Mouse (Mus musculus) regulatory T cell (primary cell): ENCODE measurements around the gene Pde6h.

Experiments used
- in situ Hi-C: fragments of 300-600 bp; cut with MboI, MseI; formaldehyde crosslinking; loops from one replicate; pipeline ENCODE4 v1.15.1; 2025; ENCODE audit warnings: high pct_unique_total_duplicates

The Pde6h gene

GRCm38 (mm10) chr6:136923532-136923931 lies at the start of gene Pde6h:
Pde6h (plus strand) TSS chr6:136923832.
- in situ Hi-C loops, result loop anchor here (5.0 kb wide), 1 partner anchor 66 kb away; the partner anchor contains the start of gene Art4

DNA sequence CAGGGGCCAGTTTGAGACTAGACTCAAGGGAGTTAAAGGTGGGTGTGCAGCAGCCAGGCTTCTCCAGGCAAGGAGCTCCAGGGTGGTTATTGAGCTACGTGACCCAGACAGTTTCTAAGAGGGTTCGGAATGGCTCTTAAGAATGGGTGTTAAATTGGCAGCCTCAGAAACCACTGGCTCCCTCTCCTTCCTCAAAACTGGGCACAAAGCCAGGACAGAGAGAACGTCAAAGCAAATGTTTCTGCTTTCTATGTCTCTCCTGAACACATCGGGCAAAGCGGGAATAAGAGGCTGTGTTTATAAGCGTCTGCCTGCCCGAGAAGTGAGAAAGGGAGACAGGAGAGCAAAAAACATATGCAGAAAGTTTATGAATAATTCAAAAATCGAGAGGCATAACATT lies 49.0 kb upstream of the Pde6h start:
- in situ Hi-C loops, result no loop called here

GRCm38 (mm10) chr6:136875670-136876069 lies 48.0 kb upstream of the Pde6h start, which contains the start of gene Mgp:
Mgp (minus strand) TSS chr6:136875823.
- in situ Hi-C loops, result no loop called here

DNA sequence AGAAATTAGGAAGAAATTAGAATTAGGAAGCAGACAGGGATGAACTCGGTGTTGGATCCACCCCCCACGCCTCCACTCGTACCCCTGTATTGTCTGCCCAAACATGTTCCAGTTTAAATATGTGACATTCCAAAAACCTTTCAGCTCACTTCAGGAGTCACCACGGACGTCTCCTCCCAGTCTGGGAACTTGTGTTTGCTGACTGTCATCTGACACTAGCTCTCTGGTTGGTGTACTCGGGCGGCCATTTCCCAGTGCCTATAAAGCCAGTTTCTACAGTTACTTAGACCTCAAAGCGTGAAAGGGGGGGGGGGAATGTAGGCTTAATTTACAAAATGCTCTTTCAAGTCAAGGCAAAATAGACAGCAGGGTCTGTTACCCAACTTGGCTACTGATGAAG lies 42.0 kb upstream of the Pde6h start:
- in situ Hi-C loops, result loop anchor here (10.0 kb wide), 1 partner anchor 687 kb away; no protein-coding TSS in a partner anchor

DNA sequence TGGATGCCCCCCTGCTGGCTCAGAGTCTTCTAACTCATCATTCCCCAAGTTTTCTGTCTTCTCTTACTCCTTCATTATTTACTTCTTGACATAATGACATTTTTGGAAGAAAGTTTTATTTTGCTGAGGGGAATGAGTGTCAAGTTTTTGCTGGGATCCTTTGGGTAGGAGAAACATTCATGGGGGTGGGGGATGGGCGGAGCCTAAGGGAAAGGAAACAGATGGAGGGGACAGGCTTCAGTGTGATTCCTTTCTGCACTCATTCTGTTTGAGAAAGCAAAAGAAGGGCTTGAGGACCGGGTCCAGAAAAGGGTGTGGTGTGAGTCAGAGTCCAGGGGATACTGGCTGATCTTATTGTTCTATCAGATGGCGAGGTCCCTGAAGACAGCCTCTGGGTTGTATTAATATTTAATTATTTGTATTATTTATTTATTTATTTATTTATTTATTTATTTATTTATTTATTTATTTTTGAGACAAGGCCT lies 40.2 kb upstream of the Pde6h start:
- in situ Hi-C loops, result loop anchor here (10.0 kb wide), 1 partner anchor 689 kb away; no protein-coding TSS in a partner anchor

DNA sequence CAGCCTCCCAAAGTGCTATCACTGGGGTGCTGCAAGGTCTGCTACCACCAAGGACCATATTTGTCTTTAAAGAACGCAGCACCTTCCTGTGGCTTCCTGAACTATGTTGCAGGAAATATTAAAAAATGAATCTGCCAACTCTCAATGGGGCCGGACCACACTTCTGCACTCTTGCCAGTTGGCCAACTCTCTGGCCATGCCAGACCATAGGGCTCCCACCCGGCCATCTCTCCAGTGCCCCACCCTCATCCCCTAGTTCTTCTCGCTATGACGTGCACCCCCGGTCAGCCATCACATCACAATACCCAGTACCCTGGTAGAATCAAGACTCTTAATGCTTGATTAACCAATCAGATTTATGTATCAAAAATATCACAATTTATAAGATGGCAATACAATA lies 39.7 kb upstream of the Pde6h start:
- in situ Hi-C loops, result loop anchor here (10.0 kb wide), 1 partner anchor 689 kb away; no protein-coding TSS in a partner anchor

- in situ Hi-C loops, result loop anchor here (10.0 kb wide), 1 partner anchor 690 kb away; no protein-coding TSS in a partner anchor
These were observed 38.9 kb upstream of the Pde6h start for GRCm38 (mm10) chr6:136884766-136885165.

GRCm38 (mm10) chr6:136887854-136888253 lies 35.8 kb upstream of the Pde6h start:
- in situ Hi-C loops, result loop anchor here (10.0 kb wide), 1 partner anchor 693 kb away; no protein-coding TSS in a partner anchor

- in situ Hi-C loops, result loop anchor here (10.0 kb wide), 1 partner anchor 694 kb away; no protein-coding TSS in a partner anchor
These were observed 34.6 kb upstream of the Pde6h start for GRCm38 (mm10) chr6:136889067-136889466.

GRCm38 (mm10) chr6:136889554-136889953 lies 34.1 kb upstream of the Pde6h start:
- in situ Hi-C loops, result loop anchor here (10.0 kb wide), 1 partner anchor 695 kb away; no protein-coding TSS in a partner anchor

DNA sequence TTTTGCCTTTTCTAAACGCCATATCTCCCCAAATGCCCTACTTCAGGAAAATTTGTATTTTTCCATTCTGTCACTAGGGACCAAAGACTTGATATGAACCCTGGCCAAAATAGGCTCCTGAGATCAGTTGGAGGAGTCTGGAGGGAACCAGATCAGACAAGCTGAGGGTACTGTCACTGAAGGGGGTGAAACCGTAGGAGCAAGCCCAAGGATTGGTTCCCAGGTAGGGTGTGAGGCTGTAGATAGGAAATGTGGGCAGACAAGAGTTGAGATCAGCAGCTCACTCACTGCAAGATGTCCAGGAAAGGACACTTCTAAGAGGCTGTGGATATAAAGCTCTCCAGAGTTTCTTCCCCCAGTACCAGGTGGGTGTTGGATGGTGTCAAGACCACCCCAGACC lies 31.6 kb upstream of the Pde6h start:
- in situ Hi-C loops, result no loop called here

GRCm38 (mm10) chr6:136894532-136895339 lies 28.9 kb upstream of the Pde6h start:
- in situ Hi-C loops, result no loop called here

- in situ Hi-C loops, result no loop called here
These were observed 25.8 kb upstream of the Pde6h start for GRCm38 (mm10) chr6:136897789-136898188.

DNA sequence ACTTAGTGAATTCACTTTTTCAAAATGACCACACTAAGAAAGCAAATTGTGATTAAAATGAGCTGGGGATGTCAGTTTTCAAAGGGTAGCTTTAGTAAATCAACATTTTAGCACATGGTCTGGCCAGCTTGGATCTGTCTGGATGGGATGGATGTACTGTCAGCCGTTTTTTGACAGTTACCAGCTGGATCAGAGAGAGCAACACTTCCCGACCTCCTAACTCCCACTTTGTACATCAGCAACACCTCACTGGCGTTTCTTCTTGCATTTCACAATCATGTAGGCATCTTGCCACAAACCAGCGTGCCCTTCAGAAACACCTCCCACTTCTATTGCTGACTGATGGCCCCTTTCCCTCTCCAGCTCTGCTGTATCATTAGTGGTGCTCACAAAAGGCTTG lies 25.4 kb upstream of the Pde6h start:
- in situ Hi-C loops, result no loop called here

- in situ Hi-C loops, result no loop called here
These were observed 24.7 kb upstream of the Pde6h start for GRCm38 (mm10) chr6:136898954-136899353.

DNA sequence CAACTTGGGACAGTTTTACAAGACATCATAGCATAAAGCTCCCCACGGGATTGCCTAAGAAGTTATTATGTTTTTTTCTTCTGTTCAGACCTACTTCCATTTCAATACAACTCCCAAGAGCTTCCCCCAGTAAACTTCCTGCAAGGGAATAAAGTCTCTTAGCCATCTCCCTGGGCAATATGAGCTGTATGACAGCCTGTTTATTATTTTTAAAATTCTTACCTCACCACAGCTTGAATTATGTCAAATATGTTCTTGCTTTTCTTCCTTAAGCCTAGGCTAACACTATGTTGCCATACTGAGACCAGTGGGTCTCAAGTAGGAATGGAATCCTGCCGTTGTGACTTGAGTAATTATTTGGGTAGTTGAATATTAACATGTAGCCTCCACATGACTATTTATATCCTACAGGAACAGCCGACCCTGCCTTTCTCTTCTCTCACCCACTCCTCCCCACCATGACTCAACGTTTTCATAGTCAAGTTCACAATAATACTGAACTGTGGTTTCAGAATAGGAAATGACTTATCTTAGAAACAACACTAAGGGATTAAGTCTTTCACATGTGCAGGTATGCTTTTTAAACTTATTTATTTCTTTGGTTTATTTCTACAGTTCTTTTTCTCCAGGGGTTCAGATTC lies 23.1 kb upstream of the Pde6h start:
- in situ Hi-C loops, result loop anchor here (10.0 kb wide), 1 partner anchor 1406 kb away; no protein-coding TSS in a partner anchor

GRCm38 (mm10) chr6:136901010-136901409 lies 22.6 kb upstream of the Pde6h start:
- in situ Hi-C loops, result loop anchor here (10.0 kb wide), 1 partner anchor 1406 kb away; no protein-coding TSS in a partner anchor

GRCm38 (mm10) chr6:136902527-136902926 lies 21.1 kb upstream of the Pde6h start:
- in situ Hi-C loops, result loop anchor here (10.0 kb wide), 1 partner anchor 1408 kb away; no protein-coding TSS in a partner anchor

DNA sequence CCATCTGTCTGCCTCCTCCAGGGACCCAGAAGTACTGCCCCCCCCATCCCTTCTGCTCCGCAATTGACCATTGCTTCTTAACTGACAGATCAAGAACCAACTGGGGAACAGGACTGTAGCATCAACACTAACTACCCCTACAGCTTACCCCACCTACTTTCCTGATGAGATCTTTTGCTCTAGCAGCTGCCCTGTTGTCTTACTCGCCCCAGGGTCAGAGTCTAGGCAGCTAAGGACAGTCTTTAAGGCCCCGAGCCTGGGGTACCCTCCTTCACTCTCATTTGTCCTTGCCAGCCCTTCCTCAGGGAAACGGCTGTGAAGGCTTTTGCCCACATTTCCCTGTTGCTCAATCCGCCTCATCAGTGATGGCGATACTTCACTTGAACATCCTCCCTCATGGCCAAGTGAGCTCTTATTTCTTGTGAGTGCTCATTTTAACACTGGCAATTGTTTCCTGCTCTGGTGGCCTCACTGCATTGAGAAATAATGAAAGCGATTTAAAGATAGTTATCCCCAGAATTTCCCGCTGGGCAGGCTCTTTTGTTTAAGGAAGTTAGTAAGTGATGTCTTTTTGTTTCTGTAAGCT lies 19.7 kb upstream of the Pde6h start:
- in situ Hi-C loops, result loop anchor here (10.0 kb wide), 1 partner anchor 1409 kb away; no protein-coding TSS in a partner anchor

DNA sequence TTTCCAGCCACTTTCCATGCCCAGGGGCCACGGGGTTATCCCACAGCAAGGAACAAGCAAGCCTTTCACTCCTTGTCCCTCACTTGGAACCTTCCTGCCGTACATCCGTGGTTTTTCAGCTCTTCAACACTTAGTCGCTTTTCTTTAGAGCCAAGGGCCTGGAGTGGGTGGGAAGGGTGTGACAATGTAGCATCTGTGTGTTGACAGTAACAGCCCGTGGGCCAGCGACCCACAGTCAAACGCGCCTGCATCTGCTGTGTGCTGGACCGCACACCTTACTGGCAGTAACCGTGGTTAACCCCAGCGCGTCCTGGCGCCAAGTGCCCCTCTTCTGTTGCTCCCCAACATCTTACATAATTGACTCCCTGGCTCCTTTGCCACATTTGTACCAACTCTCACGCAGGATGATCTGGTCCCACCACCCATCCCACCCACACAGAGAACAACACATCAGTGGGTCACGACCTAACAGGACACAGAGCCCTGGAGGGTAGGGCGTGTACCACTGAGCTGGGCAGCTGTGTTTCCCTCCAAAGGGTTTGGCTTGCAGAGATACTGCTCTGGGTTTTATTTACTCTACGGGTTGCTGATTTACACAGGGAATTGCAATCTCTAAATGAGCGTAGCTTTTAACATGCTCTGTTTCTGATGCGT lies 17.2 kb upstream of the Pde6h start:
- in situ Hi-C loops, result loop anchor here (10.0 kb wide), 1 partner anchor 1412 kb away; no protein-coding TSS in a partner anchor

- in situ Hi-C loops, result loop anchor here (10.0 kb wide), 1 partner anchor 1412 kb away; no protein-coding TSS in a partner anchor
These were observed 16.7 kb upstream of the Pde6h start for GRCm38 (mm10) chr6:136906937-136907293.
